In genomic region chr2:178241374-178241773, GRCm38 (mm10) we compare ENCODE assay signal across 12 mouse cellular contexts.
DNase-seq lines count a peak whose midpoint lies in the region; ATAC-seq and TF ChIP-seq lines count a peak whose summit lies in the region.
"Had no signal": no experiment of that assay in that cellular context is flagged by ENCODE, and none has a peak within 500 bp of the region (broad histone marks: within the 10 kb centered on the region; RNA-seq: fewer than 3 reads in every experiment).

No protein-coding gene starts in this region.

- TF ChIP-seq CTCF in layer of hippocampus, adult 2 months (conservative IDR thresholded peaks at IDR 0.05): no peak
- TF ChIP-seq CTCF in lung, adult 2 months (IDR thresholded peaks at IDR 0.05; ENCODE audit: insufficient read depth, low read length): no peak

- ATAC-seq in embryonic facial prominence, embryonic 13.5 days (ENCODE audit: insufficient number of reproducible peaks, insufficient read depth, low FRiP score, low TSS enrichment, low read depth): peak; percentile 52; the same call in 1 of the 2 replicates
- ATAC-seq in limb, embryonic 14.5 days (ENCODE audit: low FRiP score, low read depth): peak; percentile 60; the same call in 1 of the 2 replicates
- ATAC-seq in neural tube, embryonic 14.5 days (ENCODE audit: low read depth): peak; percentile 55; the same call in 1 of the 2 replicates

- H3K9me3 ChIP-seq in embryonic facial prominence, embryonic 13.5 days: no peaks in the 10 kb centered on the region
- H3K9me3 ChIP-seq in limb, embryonic 14.5 days (ENCODE audit: control insufficient read depth, low read length): no peaks in the 10 kb centered on the region
- no peaks in the 10 kb centered on the region for H3K9me3 ChIP-seq in neural tube, embryonic 14.5 days (ENCODE audit: control insufficient read depth, low read length)

- DNase-seq in layer of hippocampus, adult 2 months (ENCODE audit: low spot score in 2 of 2): no peak
- DNase-seq in layer of hippocampus, postnatal 10 days (ENCODE audit: low spot score in 2 of 2): no peak
- DNase-seq in limb, embryonic 14.5 days (ENCODE audit: low spot score): peak; percentile 39
- no peak for DNase-seq in lung, adult 2 months
- no peak for DNase-seq in cerebellum, adult 9-11 months
- DNase-seq in gastrocnemius, postnatal 25 days: no peak
- DNase-seq: cerebellum, postnatal 14 days; kidney, adult 2 months; lung, embryonic 14.5 days; right cerebral cortex, postnatal 25 days had no signal

- no peaks in the 10 kb centered on the region for H3K36me3 ChIP-seq in embryonic facial prominence, embryonic 13.5 days
- no peaks in the 10 kb centered on the region for H3K36me3 ChIP-seq in limb, embryonic 14.5 days (ENCODE audit: control insufficient read depth, insufficient read depth, low read length)
- no peaks in the 10 kb centered on the region for H3K36me3 ChIP-seq in neural tube, embryonic 14.5 days (ENCODE audit: control insufficient read depth, insufficient read depth, low read length)

- 0 out of 2 replicates have a peak, but pooled peaks cover 8% of the 10 kb centered on the region for H3K4me1 ChIP-seq in embryonic facial prominence, embryonic 13.5 days
- H3K4me1 ChIP-seq in limb, embryonic 14.5 days (ENCODE audit: control insufficient read depth, insufficient read depth, low read length): peaks cover 6% of the 10 kb centered on the region
- no peaks in the 10 kb centered on the region for H3K4me1 ChIP-seq in neural tube, embryonic 14.5 days (ENCODE audit: control insufficient read depth, insufficient read depth, low read length)
- no peaks in the 10 kb centered on the region for H3K4me1 ChIP-seq in lung, adult 2 months (ENCODE audit: control insufficient read depth, insufficient read depth, low read length)

- no peak overlapping the region for H3K9ac ChIP-seq in embryonic facial prominence, embryonic 13.5 days
- no peak overlapping the region for H3K9ac ChIP-seq in limb, embryonic 14.5 days (ENCODE audit: low read depth, low read length, severe bottlenecking)
- no peak overlapping the region for H3K9ac ChIP-seq in neural tube, embryonic 14.5 days (replicated peaks; ENCODE audit: low read depth, low read length)
- H3K9ac ChIP-seq: lung, embryonic 14.5 days had no signal

- H3K27ac ChIP-seq in layer of hippocampus, adult 2 months: peak overlapping the region; percentile 83
- H3K27ac ChIP-seq in embryonic facial prominence, embryonic 13.5 days: no peak overlapping the region
- no peak overlapping the region for H3K27ac ChIP-seq in limb, embryonic 14.5 days (replicated peaks; ENCODE audit: low read depth, low read length)
- 0 out of 2 replicates have a peak overlapping the region, but pooled peaks have one; percentile 16 for H3K27ac ChIP-seq in neural tube, embryonic 14.5 days (ENCODE audit: low read depth, low read length)

- H3K4me3 ChIP-seq in layer of hippocampus, adult 2 months: no peak overlapping the region
- H3K4me3 ChIP-seq in embryonic facial prominence, embryonic 13.5 days: no peak overlapping the region
- H3K4me3 ChIP-seq in limb, embryonic 14.5 days (replicated peaks; ENCODE audit: low read length): no peak overlapping the region
- no peak overlapping the region for H3K4me3 ChIP-seq in neural tube, embryonic 14.5 days (ENCODE audit: low read depth, low read length)
- no peak overlapping the region for H3K4me3 ChIP-seq in lung, adult 2 months (replicated peaks; ENCODE audit: extremely low read depth, low read depth, low read length)

- 58% methylated on average over 3 of the region's 3 CpGs for WGBS in embryonic facial prominence, embryonic 13.5 days
- whole genome bisulfite sequencing in limb, embryonic 14.5 days: 44% methylated on average over 3 of the region's 3 CpGs
- 50% methylated on average over 3 of the region's 3 CpGs for WGBS in neural tube, embryonic 14.5 days
- WGBS in lung, adult 2 months: 58% methylated on average over 3 of the region's 3 CpGs

- H3K4me2 ChIP-seq in embryonic facial prominence, embryonic 13.5 days: no peak overlapping the region
- H3K4me2 ChIP-seq in limb, embryonic 14.5 days (replicated peaks; ENCODE audit: low read depth, low read length, severe bottlenecking): no peak overlapping the region
- H3K4me2 ChIP-seq in neural tube, embryonic 14.5 days (ENCODE audit: low read depth, low read length): no peak overlapping the region
- H3K4me2 ChIP-seq: lung, embryonic 14.5 days had no signal

- no peak for TF ChIP-seq POLR2A in limb, embryonic 14.5 days (IDR thresholded peaks at IDR 0.05; ENCODE audit: borderline replicate concordance, extremely low read depth, insufficient read depth, insufficient read length)
- TF ChIP-seq POLR2A in lung, adult 2 months (IDR thresholded peaks at IDR 0.05; ENCODE audit: borderline replicate concordance, extremely low read depth, low read depth, low read length): no peak

- no peaks in the 10 kb centered on the region for H3K27me3 ChIP-seq in embryonic facial prominence, embryonic 13.5 days
- H3K27me3 ChIP-seq in limb, embryonic 14.5 days (ENCODE audit: control insufficient read depth, insufficient read depth, low read length): no peaks in the 10 kb centered on the region
- no peaks in the 10 kb centered on the region for H3K27me3 ChIP-seq in neural tube, embryonic 14.5 days (ENCODE audit: control insufficient read depth, insufficient read depth, low read length)

Comparison
In these comparisons a context has a peak if more than half of its experiments do, and no peak if none do; other contexts are left out.
1. H3K27ac ChIP-seq: peak in layer of hippocampus, adult 2 months (single experiment) and neural tube, embryonic 14.5 days (single experiment); none in embryonic facial prominence, embryonic 13.5 days (single experiment) and limb, embryonic 14.5 days (single experiment).
2. Peak in every context shown above with its lines, with median percentiles within 50 percentile points of each other: ATAC-seq.